In the genomic region with DNA sequence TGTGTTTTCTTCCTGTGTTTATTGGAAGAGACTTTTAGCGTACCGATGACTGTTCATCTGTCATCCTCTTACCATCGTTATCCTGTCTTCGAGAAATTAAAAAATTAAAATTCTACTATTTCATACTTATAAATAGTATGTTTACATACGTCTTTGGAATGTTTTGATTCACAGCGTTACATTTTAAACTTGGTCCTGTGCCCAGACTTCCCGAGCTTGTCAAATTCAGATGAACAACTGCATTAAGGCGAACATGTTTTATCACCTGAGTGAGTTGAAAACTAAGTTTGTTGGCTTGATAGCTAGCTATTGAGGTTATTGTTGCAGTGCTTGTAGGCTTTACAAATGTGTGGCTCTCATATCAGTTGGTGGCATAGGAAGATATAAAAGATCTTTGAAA, we compare ENCODE assay signal across 8 mouse cellular contexts. TPM values are rescaled to one million over a fixed set of nuclear protein-coding genes. Genes with fewer than 3 reads are reported as not detected.
A peak's percentile ranks its signal among the peaks of the same experiment; 100 is the strongest.
DNase-seq lines count a peak whose midpoint lies in the region; ATAC-seq and TF ChIP-seq lines count a peak whose summit lies in the region.

No protein-coding gene starts in this region.

- TF ChIP-seq EP300 in heart, postnatal 0 days (IDR thresholded peaks at IDR 0.05; ENCODE audit: low read depth) = no peak

- H3K27me3 ChIP-seq in heart, embryonic 15.5 days = no peaks in the 10 kb centered on the region
- H3K27me3 ChIP-seq in heart, postnatal 0 days (ENCODE audit: control insufficient read depth, insufficient read depth, low read length) = no peaks in the 10 kb centered on the region
- no peaks in the 10 kb centered on the region for H3K27me3 ChIP-seq in midbrain, embryonic 10.5 days (ENCODE audit: low read depth, poor library complexity, severe bottlenecking)

- H3K9me3 ChIP-seq in heart, embryonic 15.5 days (replicated peaks) = no peaks in the 10 kb centered on the region
- no peaks in the 10 kb centered on the region for H3K9me3 ChIP-seq in heart, postnatal 0 days (replicated peaks; ENCODE audit: control insufficient read depth, low read length)
- no peaks in the 10 kb centered on the region for H3K9me3 ChIP-seq in midbrain, embryonic 10.5 days (replicated peaks)

- peaks cover 8% of the 10 kb centered on the region for H3K4me1 ChIP-seq in heart, embryonic 15.5 days (replicated peaks)
- H3K4me1 ChIP-seq in heart, postnatal 0 days (ENCODE audit: control insufficient read depth, insufficient read depth) = peaks cover 7% of the 10 kb centered on the region
- H3K4me1 ChIP-seq in midbrain, embryonic 10.5 days = peaks cover 10% of the 10 kb centered on the region

- no peak for DNase-seq in heart, postnatal 14 days
- DNase-seq in MEL-GATA-1-ER (ENCODE audit: extremely low read depth, low read depth) = peak; percentile 6
- DNase-seq in heart, postnatal 0 days (ENCODE audit: low spot score) = no peak
- no peak for DNase-seq in midbrain, embryonic 10.5 days (ENCODE audit: low spot score)
- DNase-seq in thymus, postnatal 0 days (ENCODE audit: low spot score) = no peak
- DNase-seq in adrenal gland, adult 8-10 months = no peak
- DNase-seq in cerebellum, postnatal 4 days (ENCODE audit: low spot score in 2 of 2) = no peak

- peaks cover 13% of the 10 kb centered on the region for H3K36me3 ChIP-seq in heart, embryonic 15.5 days
- peaks cover 12% of the 10 kb centered on the region; the same call in 1 of the 2 replicates for H3K36me3 ChIP-seq in heart, postnatal 0 days (replicated peaks; ENCODE audit: control insufficient read depth, insufficient read depth, low read length)
- H3K36me3 ChIP-seq in midbrain, embryonic 10.5 days = peaks cover 32% of the 10 kb centered on the region

- no peak for ATAC-seq in heart, embryonic 15.5 days (replicated peaks; ENCODE audit: insufficient number of reproducible peaks, insufficient read depth, low FRiP score, low read depth)
- ATAC-seq in heart, postnatal 0 days (ENCODE audit: insufficient read depth, low read depth) = no peak

- H3K27ac ChIP-seq in heart, embryonic 15.5 days = peak overlapping the region; percentile 86
- H3K27ac ChIP-seq in heart, postnatal 0 days (ENCODE audit: low read depth) = peak overlapping the region; percentile 88
- H3K27ac ChIP-seq in midbrain, embryonic 10.5 days (replicated peaks) = peak overlapping the region; percentile 85

- H3K4me3 ChIP-seq in heart, embryonic 15.5 days = peak overlapping the region; percentile 86
- H3K4me3 ChIP-seq in heart, postnatal 0 days (ENCODE audit: low read depth, low read length) = peak overlapping the region; percentile 96
- H3K4me3 ChIP-seq in midbrain, embryonic 10.5 days = peak overlapping the region; percentile 73

- no peak for TF ChIP-seq CTCF in heart, postnatal 0 days (IDR thresholded peaks at IDR 0.05; ENCODE audit: low read depth)

- H3K4me2 ChIP-seq in heart, embryonic 15.5 days = peak overlapping the region; percentile 58
- H3K4me2 ChIP-seq in heart, postnatal 0 days (ENCODE audit: low read depth, low read length) = peak overlapping the region; percentile 89

- WGBS in heart, embryonic 15.5 days = 18% methylated on average over 8 of the region's 8 CpGs
- WGBS in heart, postnatal 0 days = 18% methylated on average over 8 of the region's 8 CpGs
- WGBS in midbrain, embryonic 10.5 days = 55% methylated on average over 8 of the region's 8 CpGs

- H3K9ac ChIP-seq in heart, embryonic 15.5 days = peak overlapping the region; percentile 73
- H3K9ac ChIP-seq in heart, postnatal 0 days (replicated peaks; ENCODE audit: low read depth, low read length) = peak overlapping the region; percentile 87

- intact Hi-C loops in heart, postnatal 14 days (cut with DNase I) = no loop called here

RNA-seq across cellular contexts. Expression of gene Rab3gap1, which starts 0.7 kb away (rescaled TPM):
- 23.9 and 24.7 TPM in 2 replicates for polyA plus RNA-seq in heart, embryonic 15.5 days (2015; fragmentation: Nextera tagmentation; extraction: Ambion mirVana)
- total RNA-seq in heart, postnatal 14 days (2021) = 10 to 100 TPM; 37.6 to 39.3 TPM
- total RNA-seq in heart, postnatal 0 days (2014; rRNA removed; ENCODE audit: low replicate concordance) = 39.8 and 43.9 TPM in 2 replicates
- 21.4 and 22.7 TPM in 2 replicates for polyA plus RNA-seq in heart, postnatal 0 days (2015; fragmentation: Nextera tagmentation; extraction: Ambion mirVana)
- 15.8 and 18.4 TPM in 2 replicates for polyA plus RNA-seq in midbrain, embryonic 10.5 days (2016; fragmentation: Nextera tagmentation; extraction: Ambion mirVana)
- polyA plus RNA-seq in thymus, postnatal 0 days (2015; fragmentation: Nextera tagmentation; extraction: Ambion mirVana) = 24.2 and 29.0 TPM in 2 replicates
- total RNA-seq in adrenal gland, adult 8-10 months (2022) = 10 to 100 TPM; 55.2 to 66.5 (median 59.5) TPM

RNA-seq across cellular contexts. Expression of gene Map3k19, which starts 14.4 kb away (rescaled TPM):
- polyA plus RNA-seq in heart, embryonic 15.5 days (2015; fragmentation: Nextera tagmentation; extraction: Ambion mirVana) = 0.11 TPM in 2 replicates
- under 1 TPM in 1 of 2 experiments, not detected in 1; 0.17 TPM for total RNA-seq in heart, postnatal 14 days (2021)
- total RNA-seq in heart, postnatal 0 days (2014; rRNA removed; ENCODE audit: low replicate concordance) = 0.04 TPM in 1 of 2 replicates, not detected in the other
- polyA plus RNA-seq in heart, postnatal 0 days (2015; fragmentation: Nextera tagmentation; extraction: Ambion mirVana) = 0.04 TPM in 1 of 2 replicates, not detected in the other
- 0.11 and 0.12 TPM in 2 replicates for polyA plus RNA-seq in midbrain, embryonic 10.5 days (2016; fragmentation: Nextera tagmentation; extraction: Ambion mirVana)
- 0.54 and 0.57 TPM in 2 replicates for polyA plus RNA-seq in thymus, postnatal 0 days (2015; fragmentation: Nextera tagmentation; extraction: Ambion mirVana)
- total RNA-seq in adrenal gland, adult 8-10 months (2022) = under 1 TPM; 0.09 to 0.21 (median 0.17) TPM
